21 mouse cellular contexts compared by ENCODE assay signal in the genomic region with DNA sequence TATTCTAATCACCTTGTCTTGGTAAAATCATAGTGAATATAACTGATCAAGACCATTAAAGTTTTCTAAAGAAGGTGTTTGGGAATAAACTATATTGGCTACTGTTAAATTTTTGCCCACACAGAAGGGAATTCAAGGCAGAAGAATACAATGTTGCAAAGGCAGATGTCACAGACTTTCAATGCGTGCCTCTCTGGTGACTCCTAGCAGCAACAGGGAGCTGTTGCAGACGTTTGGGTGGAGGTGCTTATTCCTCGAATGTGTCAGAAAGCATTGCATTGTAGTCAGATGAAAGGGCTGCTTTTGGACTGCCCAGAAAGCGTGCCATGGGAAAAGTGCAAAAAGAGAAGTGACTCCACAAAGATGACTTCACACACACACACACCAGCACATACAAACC. TPM values are rescaled to one million over a fixed set of nuclear protein-coding genes. Genes with fewer than 3 reads are reported as not detected.
DNase-seq lines count a peak whose midpoint lies in the region; ATAC-seq and TF ChIP-seq lines count a peak whose summit lies in the region.
"Had no signal": no experiment of that assay in that cellular context is flagged by ENCODE, and none has a peak within 500 bp of the region (broad histone marks: within the 10 kb centered on the region; RNA-seq: fewer than 3 reads in every experiment).

No protein-coding gene starts in this region.

- no peak overlapping the region for H3K4me2 ChIP-seq in heart, postnatal 0 days (ENCODE audit: low read depth, low read length)
- H3K4me2 ChIP-seq in stomach, postnatal 0 days (replicated peaks; ENCODE audit: low read depth), result no peak overlapping the region
- H3K4me2 ChIP-seq: forebrain, embryonic 13.5 days; heart, embryonic 12.5 days; hindbrain, embryonic 15.5 days; limb, embryonic 13.5 days; neural tube, embryonic 12.5 days had no signal

- TF ChIP-seq CTCF in heart, postnatal 0 days (IDR thresholded peaks at IDR 0.05; ENCODE audit: low read depth), result peak; percentile 36; the same call in 1 of the 2 replicates
- peak; percentile 49 for TF ChIP-seq CTCF in left cerebral cortex, adult 2 months (IDR thresholded peaks at IDR 0.05)
- TF ChIP-seq CTCF in stomach, postnatal 0 days (IDR thresholded peaks at IDR 0.05; ENCODE audit: low read depth), result peak; percentile 63

- no peaks in the 10 kb centered on the region for H3K27me3 ChIP-seq in heart, postnatal 0 days (ENCODE audit: control insufficient read depth, insufficient read depth, low read length)
- H3K27me3 ChIP-seq in stomach, postnatal 0 days (ENCODE audit: control insufficient read depth, insufficient read depth, low read length), result no peaks in the 10 kb centered on the region
- H3K27me3 ChIP-seq: forebrain, embryonic 13.5 days; heart, embryonic 12.5 days; hindbrain, embryonic 15.5 days; limb, embryonic 13.5 days; neural tube, embryonic 12.5 days had no signal

- whole genome bisulfite sequencing in heart, postnatal 0 days, result 55% methylated on average over 4 of the region's 4 CpGs
- 48% methylated on average over 4 of the region's 4 CpGs for WGBS in stomach, postnatal 0 days

- TF ChIP-seq EP300 in heart, postnatal 0 days (IDR thresholded peaks at IDR 0.05; ENCODE audit: low read depth), result no peak
- no peak for TF ChIP-seq EP300 in stomach, postnatal 0 days (optimal IDR thresholded peaks at IDR 0.05)

- no peak for DNase-seq in heart, postnatal 0 days (ENCODE audit: low spot score)
- no peak for DNase-seq in heart, adult 11 months
- no peak for DNase-seq in left cerebral cortex, adult 2 months (ENCODE audit: extremely low spot score in 1 of 2, low spot score in 2 of 2)
- no peak for DNase-seq in left cerebral cortex, postnatal 36 days (ENCODE audit: low spot score in 2 of 2)
- peak; percentile 36 for DNase-seq in testis, postnatal 14 days (ENCODE audit: low spot score)
- DNase-seq in testis, postnatal 10 days (ENCODE audit: low spot score), result no peak
- DNase-seq in stomach, postnatal 0 days (ENCODE audit: low spot score), result no peak
- no peak for DNase-seq in spleen, postnatal 10 days (ENCODE audit: low spot score in 2 of 2)
- DNase-seq: adrenal gland, postnatal 14 days; cerebellum, adult 18-20 months; heart, postnatal 36 days; kidney, adult 18-20 months; kidney, postnatal 14 days; lung, postnatal 4 days; thymus, adult 2 months had no signal

- H3K9me3 ChIP-seq in heart, postnatal 0 days (replicated peaks; ENCODE audit: control insufficient read depth, low read length), result no peaks in the 10 kb centered on the region
- H3K9me3 ChIP-seq in stomach, postnatal 0 days (ENCODE audit: control insufficient read depth, low read length), result no peaks in the 10 kb centered on the region
- H3K9me3 ChIP-seq: embryonic facial prominence, embryonic 10.5 days; forebrain, embryonic 13.5 days; heart, embryonic 12.5 days; hindbrain, embryonic 15.5 days; limb, embryonic 13.5 days; neural tube, embryonic 12.5 days had no signal

- intact Hi-C loops in left cerebral cortex, adult 2 months (cut with DNase I), result loop anchor here (5.0 kb wide), 1 partner anchor 120 kb away; the partner anchor contains the start of genes Acad10 and Brap
- intact Hi-C loops in left cerebral cortex, postnatal 36 days (cut with DNase I), result no loop called here

- no peaks in the 10 kb centered on the region for H3K4me1 ChIP-seq in heart, postnatal 0 days (ENCODE audit: control insufficient read depth, insufficient read depth)
- H3K4me1 ChIP-seq in stomach, postnatal 0 days (replicated peaks; ENCODE audit: control insufficient read depth, insufficient read depth), result no peaks in the 10 kb centered on the region
- H3K4me1 ChIP-seq: embryonic facial prominence, embryonic 10.5 days; neural tube, embryonic 12.5 days had no signal

- H3K27ac ChIP-seq in heart, postnatal 0 days (ENCODE audit: low read depth), result no peak overlapping the region
- H3K27ac ChIP-seq in left cerebral cortex, adult 2 months, result no peak overlapping the region
- 0 out of 2 replicates have a peak overlapping the region, but pooled peaks have one; percentile 13 for H3K27ac ChIP-seq in stomach, postnatal 0 days (replicated peaks)
- H3K27ac ChIP-seq: embryonic facial prominence, embryonic 10.5 days; forebrain, embryonic 13.5 days; hindbrain, embryonic 15.5 days; limb, embryonic 13.5 days; neural tube, embryonic 12.5 days had no signal

- peaks cover 92% of the 10 kb centered on the region for H3K36me3 ChIP-seq in heart, postnatal 0 days (replicated peaks; ENCODE audit: control insufficient read depth, insufficient read depth, low read length)
- peaks cover 17% of the 10 kb centered on the region for H3K36me3 ChIP-seq in stomach, postnatal 0 days (ENCODE audit: control insufficient read depth, insufficient read depth, low read length)

- no peak for ATAC-seq in heart, postnatal 0 days (ENCODE audit: insufficient read depth, low read depth)
- no peak for ATAC-seq in stomach, postnatal 0 days (ENCODE audit: low FRiP score, low TSS enrichment)
- ATAC-seq: forebrain, embryonic 13.5 days had no signal

- H3K9ac ChIP-seq in heart, postnatal 0 days (replicated peaks; ENCODE audit: low read depth, low read length), result no peak overlapping the region
- H3K9ac ChIP-seq in stomach, postnatal 0 days (ENCODE audit: low read length), result no peak overlapping the region
- H3K9ac ChIP-seq: forebrain, embryonic 13.5 days; heart, embryonic 12.5 days; hindbrain, embryonic 15.5 days; limb, embryonic 13.5 days; neural tube, embryonic 12.5 days had no signal

- no peak overlapping the region for H3K4me3 ChIP-seq in heart, postnatal 0 days (ENCODE audit: low read depth, low read length)
- no peak overlapping the region for H3K4me3 ChIP-seq in left cerebral cortex, adult 2 months
- H3K4me3 ChIP-seq in stomach, postnatal 0 days (ENCODE audit: low read depth, low read length), result no peak overlapping the region
- H3K4me3 ChIP-seq: embryonic facial prominence, embryonic 10.5 days; forebrain, embryonic 13.5 days; heart, embryonic 12.5 days; hindbrain, embryonic 15.5 days; limb, embryonic 13.5 days; neural tube, embryonic 12.5 days had no signal

RNA-seq across cellular contexts. Expression of gene Sh2b3, which starts 55.0 kb away (rescaled TPM):
- 58.5 and 60.4 TPM in 2 replicates for total RNA-seq in heart, postnatal 0 days (2014; rRNA removed; ENCODE audit: low replicate concordance)
- polyA plus RNA-seq in heart, postnatal 0 days (2015; fragmentation: Nextera tagmentation; extraction: Ambion mirVana), result 10.1 and 11.4 TPM in 2 replicates
- 10 to 100 TPM; 21.2 to 27.5 TPM for total RNA-seq in left cerebral cortex, adult 2 months (2021)
- 10 to 100 TPM; 22.0 to 22.5 TPM for total RNA-seq in left cerebral cortex, postnatal 36 days (2021)
- polyA plus RNA-seq in stomach, postnatal 0 days (2015; fragmentation: Nextera tagmentation; extraction: Ambion mirVana), result 7.9 and 8.6 TPM in 2 replicates
